Mouse (Mus musculus) limb, embryonic 14.5 days (tissue): ENCODE data around the gene Timp2. TPM values are rescaled to one million over a fixed set of nuclear protein-coding genes. Genes with fewer than 3 reads are reported as not detected.

Experiments
- ATAC-seq: fragments of 200-750 bp; cut with Nextera tagmentation; 2 replicates; pipeline ENCODE4 v1.8.0; 2017; ENCODE audit warnings: low read depth, moderate number of reproducible peaks, moderate TSS enrichment; ENCODE audit not compliant: low FRiP score
- DNase-seq: peaks from one replicate; pipeline ENCODE4 v3.0.0-alpha.2; 2015; ENCODE audit warnings: low spot score
- H3K27ac ChIP-seq: fragments of 300-500 bp; sonication (generic); replicated peaks from 2 replicates; pipeline ENCODE4 v1.5.1; 2014; ENCODE audit warnings: low read depth, mild to moderate bottlenecking, low read length, moderate library complexity, mixed read lengths
- H3K27me3 ChIP-seq: fragments of 300-500 bp; sonication (generic); 2 replicates; pipeline ENCODE4 v1.6.1; 2014; ENCODE audit warnings: low read length, mixed read lengths; ENCODE audit not compliant: control insufficient read depth, insufficient read depth
- H3K36me3 ChIP-seq: fragments of 300-500 bp; sonication (generic); 2 replicates; pipeline ENCODE4 v1.6.1; 2014; ENCODE audit warnings: mild to moderate bottlenecking, low read length, moderate library complexity, mixed read lengths; ENCODE audit not compliant: control insufficient read depth, insufficient read depth
- H3K4me1 ChIP-seq: fragments of 300-500 bp; sonication (generic); 2 replicates; pipeline ENCODE4 v1.6.1; 2014; ENCODE audit warnings: antibody characterized with exemption, low read length, mixed read lengths; ENCODE audit not compliant: control insufficient read depth, insufficient read depth
- H3K4me2 ChIP-seq: fragments of 300-500 bp; sonication (generic); replicated peaks from 2 replicates; pipeline ENCODE4 v1.6.1; 2014; ENCODE audit warnings: low read depth, mild to moderate bottlenecking, low read length, moderate library complexity; ENCODE audit not compliant: severe bottlenecking
- H3K4me3 ChIP-seq: fragments of 300-500 bp; sonication (generic); replicated peaks from 2 replicates; pipeline ENCODE4 v1.5.1; 2014; ENCODE audit warnings: low read length
- H3K9ac ChIP-seq: fragments of 300-500 bp; sonication (generic); 2 replicates; pipeline ENCODE4 v1.6.1; 2014; ENCODE audit warnings: mild to moderate bottlenecking, low read depth, low read length, moderate library complexity; ENCODE audit not compliant: severe bottlenecking
- H3K9me3 ChIP-seq: fragments of 300-500 bp; sonication (generic); 2 replicates; pipeline ENCODE4 v1.6.1; 2016; ENCODE audit warnings: low read length; ENCODE audit not compliant: control insufficient read depth
- POLR2A ChIP-seq: fragments of 200-500 bp; IDR thresholded peaks from 2 replicates; pipeline ENCODE4 v1.8.0; 2012; ENCODE audit warnings: inconsistent platforms, mild to moderate bottlenecking, moderate library complexity, borderline replicate concordance; ENCODE audit not compliant: insufficient read depth, insufficient read length; ENCODE audit errors: extremely low read depth
- WGBS: fragments of 180-500 bp; shearing (Covaris S2); extraction: QIAGEN DNeasy Blood & Tissue Kit; methylation state at CpG from one replicate; pipeline ENCODE4 v1.1.7; 2014; 5-methylcytosine and 5-hydroxymethylcytosine counted together
- polyA plus RNA-seq, 2 experiments: library from polyadenylated mRNA; depleted of rRNA in 1 of 2; stranded (reverse) in 1 of 2; unstranded in 1 of 2; fragments of >200 nt; fragmentation: Nextera tagmentation in 1 of 2; extraction: Ambion mirVana in 1 of 2; gene quantifications; 2 replicates each; pipeline versions ENCODE4 v1.2.1 to v1.2.3; 2012 to 2014

Gene Timp2
- polyA plus RNA-seq, 2 experiments: 175 to 202 TPM

DNA sequence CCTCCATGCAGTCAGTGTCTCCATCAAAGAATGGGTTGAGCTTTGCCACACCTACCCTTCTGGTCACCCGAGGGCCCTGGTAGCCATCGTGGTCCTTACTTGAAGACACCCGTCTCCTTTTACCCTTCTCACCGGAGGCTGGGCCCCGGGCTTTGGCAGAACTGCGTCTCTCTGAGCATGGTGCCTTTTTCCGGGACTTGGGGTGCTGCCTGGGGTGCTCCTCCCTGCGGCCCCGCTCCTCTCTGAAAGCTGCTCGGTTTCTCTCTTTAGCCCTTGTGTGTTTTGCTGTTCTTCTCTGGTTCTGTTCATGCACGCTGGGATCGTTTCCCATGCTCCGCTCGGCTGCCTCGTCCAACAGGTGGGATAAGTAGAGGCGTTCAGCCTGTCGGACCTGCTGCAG, 22.1 kb downstream of the Timp2 start:
- TF ChIP-seq POLR2A: no peak
- H3K27ac ChIP-seq: no peak overlapping the region
- ATAC-seq: no peak
- no peak overlapping the region for H3K4me2 ChIP-seq
- no peak overlapping the region for H3K4me3 ChIP-seq
- no peak overlapping the region for H3K9ac ChIP-seq
- H3K27me3 ChIP-seq: no peaks in the 10 kb centered on the region
- DNase-seq: no peak
- H3K4me1 ChIP-seq: peaks cover 6% of the 10 kb centered on the region
- H3K9me3 ChIP-seq: no peaks in the 10 kb centered on the region
- WGBS: 84% methylated on average over 17 of the region's 17 CpGs
- peaks cover 57% of the 10 kb centered on the region for H3K36me3 ChIP-seq

GRCm38 (mm10) chr11:118332376-118332775, 23.2 kb downstream of the Timp2 start:
- H3K27me3 ChIP-seq: no peaks in the 10 kb centered on the region
- peaks cover 57% of the 10 kb centered on the region for H3K36me3 ChIP-seq
- ATAC-seq (no peak), DNase-seq (no peak)
- TF ChIP-seq POLR2A: no peak
- no peak overlapping the region for H3K9ac ChIP-seq
- no peaks in the 10 kb centered on the region for H3K9me3 ChIP-seq
- 88% methylated on average over 11 of the region's 11 CpGs for WGBS
- peaks cover 16% of the 10 kb centered on the region for H3K4me1 ChIP-seq
- H3K4me3 ChIP-seq: no peak overlapping the region
- H3K4me2 ChIP-seq: no peak overlapping the region
- 0 out of 2 replicates have a peak overlapping the region, but pooled peaks have one; percentile 13 for H3K27ac ChIP-seq

GRCm38 (mm10) chr11:118330777-118331176, 24.8 kb downstream of the Timp2 start:
- H3K4me2 ChIP-seq: no peak overlapping the region
- no peak for DNase-seq
- peaks cover 32% of the 10 kb centered on the region for H3K4me1 ChIP-seq
- H3K9me3 ChIP-seq: no peaks in the 10 kb centered on the region
- no peak overlapping the region for H3K27ac ChIP-seq
- WGBS: 97% methylated on average over 16 of the region's 16 CpGs
- H3K9ac ChIP-seq: no peak overlapping the region
- peaks cover 54% of the 10 kb centered on the region for H3K36me3 ChIP-seq
- no peak for TF ChIP-seq POLR2A
- H3K27me3 ChIP-seq: no peaks in the 10 kb centered on the region
- no peak for ATAC-seq
- no peak overlapping the region for H3K4me3 ChIP-seq

DNA sequence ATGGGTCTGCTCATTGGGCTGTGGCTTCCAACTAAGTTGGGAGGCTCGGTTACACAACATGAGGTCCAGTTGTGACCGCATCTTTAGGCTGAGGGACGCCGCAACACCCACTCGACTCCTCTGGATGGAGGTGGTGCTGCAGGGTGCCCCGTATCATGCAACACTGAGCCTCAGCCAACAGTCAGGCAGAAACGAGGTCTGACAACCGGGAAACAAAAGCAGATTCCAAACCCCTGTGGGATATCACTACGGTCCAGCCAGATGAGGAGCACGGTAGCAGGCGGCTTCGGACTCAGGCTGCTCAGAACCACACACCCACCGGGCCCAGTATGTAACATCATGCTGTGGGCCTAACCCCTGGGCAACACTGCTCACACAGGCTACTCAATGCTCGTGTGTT, 25.2 kb downstream of the Timp2 start:
- TF ChIP-seq POLR2A: no peak

GRCm38 (mm10) chr11:118328947-118329346, 26.6 kb downstream of the Timp2 start:
- no peak overlapping the region for H3K4me2 ChIP-seq
- 0 out of 2 replicates have a peak overlapping the region, but pooled peaks have one; percentile 84 for H3K27ac ChIP-seq
- no peaks in the 10 kb centered on the region for H3K9me3 ChIP-seq
- no peak overlapping the region for H3K9ac ChIP-seq
- DNase-seq (no peak), ATAC-seq (no peak)
- 91% methylated on average over 5 of the region's 5 CpGs for WGBS
- peaks cover 46% of the 10 kb centered on the region for H3K36me3 ChIP-seq
- peaks cover 46% of the 10 kb centered on the region for H3K4me1 ChIP-seq
- no peak overlapping the region for H3K4me3 ChIP-seq
- H3K27me3 ChIP-seq: no peaks in the 10 kb centered on the region
- no peak for TF ChIP-seq POLR2A

More for the DNA sequence above, 25.2 kb downstream of the Timp2 start:
- Histone ChIP-seq H3K36me3 (peaks cover 54% of the 10 kb centered on the region), H3K27ac (no peak overlapping the region), H3K9me3 (no peaks in the 10 kb centered on the region), H3K4me1 (peaks cover 34% of the 10 kb centered on the region), H3K27me3 (no peaks in the 10 kb centered on the region), H3K9ac (no peak overlapping the region), H3K4me2 (no peak overlapping the region), H3K4me3 (no peak overlapping the region)
- ATAC-seq (no peak), DNase-seq (no peak)
- 93% methylated on average over 14 of the region's 14 CpGs for WGBS

- ATAC-seq: no peak
- Histone ChIP-seq H3K4me3 (no peak overlapping the region), H3K9ac (no peak overlapping the region), H3K4me2 (no peak overlapping the region), H3K27ac (peak overlapping the region; percentile 84; the same call in 1 of the 2 replicates), H3K36me3 (peaks cover 42% of the 10 kb centered on the region), H3K4me1 (peaks cover 50% of the 10 kb centered on the region), H3K9me3 (no peaks in the 10 kb centered on the region), H3K27me3 (no peaks in the 10 kb centered on the region)
- whole genome bisulfite sequencing: 94% methylated on average over 6 of the region's 6 CpGs
- no peak for DNase-seq
- TF ChIP-seq POLR2A: no peak
These were observed 27.0 kb downstream of the Timp2 start for GRCm38 (mm10) chr11:118328511-118328910.
